Mouse (Mus musculus): ENCODE results near the gene Hoxa2. TPM values are rescaled to one million over a fixed set of nuclear protein-coding genes. Genes with fewer than 3 reads are reported as not detected.

Gene Hoxa2
- 0.63 TPM for polyA plus RNA-seq (2015; fragmentation: Illumina TruSeq; extraction: RNeasy Lipid Tissue Mini Kit (QIAGEN cat#74804); ENCODE audit: insufficient read depth, low read depth, low replicate concordance)

DNA sequence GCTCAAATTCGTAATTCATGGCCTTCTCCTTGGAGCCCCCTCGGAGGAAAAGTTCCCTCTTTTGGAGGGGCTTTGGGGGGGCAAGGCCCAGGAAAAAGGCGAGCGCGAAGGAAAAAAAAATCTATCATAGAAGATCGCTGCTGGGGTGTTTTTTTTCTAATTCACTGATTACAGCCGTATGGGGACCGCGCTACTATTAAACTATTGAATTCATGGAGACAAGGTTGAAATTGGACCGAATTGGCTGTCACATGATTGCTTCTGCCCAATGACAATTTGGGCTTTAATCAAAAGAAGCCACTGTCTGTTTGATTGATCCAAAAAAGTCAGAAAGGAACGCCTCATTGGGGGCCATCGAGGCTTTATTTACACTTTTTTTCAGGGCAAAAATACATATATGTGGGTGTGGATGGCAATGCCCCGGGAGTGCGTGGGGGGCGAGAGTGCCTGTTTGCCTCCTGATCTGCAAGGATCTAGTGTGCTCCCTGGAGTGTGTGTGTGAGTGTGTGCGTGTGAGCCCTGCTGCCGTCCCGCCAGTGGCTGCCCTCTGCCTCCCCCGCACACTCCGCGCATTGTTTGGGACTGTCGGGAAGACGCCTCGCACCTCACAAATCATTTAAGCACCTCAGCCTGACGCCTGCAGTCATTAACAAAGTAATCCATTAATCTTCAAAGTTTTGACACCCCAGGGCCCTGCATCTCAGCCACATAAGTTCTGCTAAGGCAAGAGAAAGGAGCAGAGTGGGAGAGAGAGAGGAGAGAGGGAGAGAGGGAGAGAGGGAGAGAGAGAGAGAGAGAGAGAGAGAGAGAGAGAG lies at the start of gene Hoxa2:
Gene Hoxa2 (minus strand): TSS at position 206 of the 815 bp plus-strand sequence.

DNA sequence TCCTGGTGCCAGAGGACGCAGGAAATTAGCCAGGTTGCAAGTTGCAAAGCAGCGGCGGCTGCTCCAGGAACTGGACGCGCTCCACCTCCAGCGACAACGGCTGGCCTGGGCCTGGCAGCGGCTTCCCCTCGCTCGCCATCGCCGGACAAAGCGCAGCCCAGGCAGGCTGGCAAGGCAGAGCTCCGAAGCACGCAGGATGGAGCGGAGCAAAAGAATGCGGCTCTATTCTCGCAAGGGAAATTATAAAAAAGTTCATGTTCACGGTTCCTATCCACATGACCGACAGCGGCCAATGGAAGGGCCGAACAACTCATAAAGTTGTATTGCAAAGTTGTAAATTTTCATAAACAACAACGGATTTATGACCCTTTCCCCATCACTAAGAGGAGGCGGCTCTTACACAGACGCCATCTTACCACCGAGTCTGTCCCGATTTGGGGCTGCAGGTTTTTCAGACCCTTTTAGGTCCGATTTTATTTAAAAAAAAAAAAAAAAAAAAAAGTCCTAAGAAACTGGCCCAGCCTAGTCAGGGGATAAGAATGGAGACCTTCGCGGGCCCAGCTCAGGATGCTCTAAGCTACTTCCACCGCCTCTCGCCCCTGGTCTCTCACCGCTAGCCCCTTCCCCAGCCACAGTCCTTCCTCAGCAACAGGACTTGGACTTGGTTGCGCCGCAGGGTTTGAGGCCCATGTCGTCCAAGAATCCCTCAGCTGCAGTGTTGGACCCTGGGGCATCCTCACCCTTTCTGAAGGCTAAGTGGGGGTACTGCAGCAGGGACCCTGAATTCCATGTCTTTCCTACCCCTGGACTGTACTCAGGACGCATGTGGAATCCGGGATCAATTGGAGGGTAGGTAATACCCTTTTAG lies 48.7 kb upstream of the Hoxa2 start, which contains the start of the genes Hoxa3 and Gm28308:
Gene Hoxa3 (minus strand): TSS at position 218 of the 868 bp plus-strand sequence.
Gene Gm28308 (minus strand): TSS at position 221 of the 868 bp plus-strand sequence.

DNA sequence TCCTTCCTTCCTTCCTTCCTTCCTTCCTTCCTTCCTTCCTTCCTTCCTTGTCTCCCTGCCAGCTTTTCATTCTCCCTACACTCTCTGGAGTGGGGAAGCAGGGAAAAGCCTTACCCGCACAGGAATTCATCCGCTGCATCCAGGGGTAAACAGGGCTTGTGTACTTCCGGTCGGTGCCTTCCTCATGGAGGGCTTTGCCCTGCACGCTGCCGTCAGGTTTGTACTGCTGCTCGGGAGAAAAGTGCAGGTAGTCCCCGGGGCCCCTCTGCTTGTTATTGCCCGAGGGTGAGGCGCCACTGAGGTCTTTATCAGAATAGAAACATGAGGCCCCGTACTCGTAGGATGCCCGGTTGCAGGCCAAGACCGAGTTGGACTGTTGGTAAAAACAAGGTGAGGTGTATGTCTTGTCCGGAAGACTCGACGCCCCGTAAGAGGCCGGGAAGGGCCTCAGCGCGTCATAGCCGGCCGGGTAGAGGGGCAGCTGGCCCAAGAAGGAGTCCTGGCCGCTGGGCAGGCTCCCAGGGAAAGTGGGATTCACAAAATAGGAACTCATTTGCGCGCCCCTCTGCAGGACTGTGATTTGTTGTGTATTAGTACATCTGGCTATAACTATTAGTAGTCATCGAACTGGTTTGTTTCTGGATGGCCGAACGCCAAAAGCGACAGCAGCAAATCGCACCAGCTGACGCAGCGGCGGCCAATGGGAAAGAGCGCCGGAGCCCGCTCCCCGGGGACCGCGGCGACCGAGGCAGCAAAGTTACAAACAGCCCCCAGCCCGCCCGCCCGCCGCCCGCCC lies 43.6 kb upstream of the Hoxa2 start, which contains the start of gene Hoxa6:
Gene Hoxa6 (minus strand): TSS at position 651 of the 796 bp plus-strand sequence.

DNA sequence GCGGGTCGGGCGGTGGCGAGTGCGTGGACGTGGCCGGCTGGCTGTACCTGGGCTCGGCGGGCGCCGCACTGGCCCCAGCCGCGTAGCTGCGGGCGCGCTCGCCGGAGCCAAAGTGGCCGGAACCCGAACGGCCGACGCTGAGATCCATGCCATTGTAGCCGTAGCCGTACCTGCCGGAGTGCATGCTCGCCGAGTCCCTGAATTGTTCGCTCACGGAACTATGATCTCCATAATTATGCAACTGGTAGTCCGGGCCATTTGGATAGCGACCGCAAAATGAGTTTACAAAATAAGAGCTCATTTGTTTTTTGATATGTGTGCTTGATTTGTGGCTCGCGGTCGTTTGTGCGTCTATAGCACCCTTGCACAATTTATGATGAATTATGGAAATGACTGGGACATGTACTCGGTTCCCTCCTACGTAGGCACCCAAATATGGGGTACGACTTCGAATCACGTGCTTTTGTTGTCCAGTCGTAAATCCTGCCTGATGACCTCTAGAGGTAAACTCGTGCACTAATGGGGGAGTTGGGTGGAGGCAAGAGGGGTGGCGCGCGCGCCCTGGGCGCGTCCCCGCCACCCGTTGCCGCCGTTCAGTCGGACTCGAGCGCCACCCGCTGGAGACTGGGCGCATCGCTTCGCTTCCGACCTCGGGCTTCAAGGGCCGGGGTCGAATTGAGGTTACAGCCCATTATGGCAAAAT lies 39.6 kb upstream of the Hoxa2 start, which contains the start of gene Hoxa5:
Gene Hoxa5 (minus strand): TSS at position 538 of the 703 bp plus-strand sequence.

DNA sequence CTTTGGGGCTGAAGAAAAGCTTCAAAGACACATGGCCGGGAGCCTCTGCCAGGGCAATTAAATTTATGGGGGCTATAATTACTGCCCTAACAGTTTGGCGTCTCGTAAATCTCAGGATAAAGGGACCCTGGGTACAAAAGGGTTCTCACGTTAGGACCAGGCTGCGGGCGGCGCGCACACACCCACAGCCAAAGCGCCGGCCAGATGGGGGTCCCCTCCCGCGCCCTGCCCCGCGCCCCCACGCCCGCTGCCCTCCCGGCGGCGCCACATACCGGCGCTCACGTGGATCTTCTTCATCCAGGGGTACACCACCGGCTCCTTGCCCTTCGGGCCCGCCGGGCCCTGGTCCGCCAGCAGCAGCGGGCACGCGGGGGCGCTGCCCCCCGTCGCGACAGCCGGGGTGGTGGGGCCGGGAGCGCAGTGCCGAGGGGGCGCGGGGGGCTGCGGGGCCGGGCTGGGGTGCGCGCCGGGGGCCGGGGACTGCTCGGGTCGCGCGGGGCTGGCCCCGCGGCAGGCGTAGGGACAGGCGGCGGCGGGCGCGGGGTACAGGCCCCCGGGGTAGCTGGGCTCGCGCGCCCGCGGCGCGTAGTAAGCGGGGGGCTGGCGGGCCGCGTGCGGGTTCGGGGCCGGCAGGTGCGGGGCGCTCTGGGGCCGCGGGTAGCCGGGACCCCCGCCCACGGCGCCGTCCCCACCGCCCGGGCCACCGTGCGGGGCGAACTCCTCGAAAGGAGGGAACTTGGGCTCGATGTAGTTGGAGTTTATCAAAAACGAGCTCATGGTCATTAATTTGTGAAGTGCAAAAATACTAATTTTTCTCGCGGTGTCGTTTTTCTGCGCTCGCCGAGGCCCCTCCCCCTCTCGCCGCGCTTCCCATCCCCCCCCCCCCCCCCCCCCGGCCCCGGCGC lies 26.5 kb upstream of the Hoxa2 start, which contains the start of gene Hoxa4:
Gene Hoxa4 (minus strand): TSS at position 848 of the 905 bp plus-strand sequence.

DNA sequence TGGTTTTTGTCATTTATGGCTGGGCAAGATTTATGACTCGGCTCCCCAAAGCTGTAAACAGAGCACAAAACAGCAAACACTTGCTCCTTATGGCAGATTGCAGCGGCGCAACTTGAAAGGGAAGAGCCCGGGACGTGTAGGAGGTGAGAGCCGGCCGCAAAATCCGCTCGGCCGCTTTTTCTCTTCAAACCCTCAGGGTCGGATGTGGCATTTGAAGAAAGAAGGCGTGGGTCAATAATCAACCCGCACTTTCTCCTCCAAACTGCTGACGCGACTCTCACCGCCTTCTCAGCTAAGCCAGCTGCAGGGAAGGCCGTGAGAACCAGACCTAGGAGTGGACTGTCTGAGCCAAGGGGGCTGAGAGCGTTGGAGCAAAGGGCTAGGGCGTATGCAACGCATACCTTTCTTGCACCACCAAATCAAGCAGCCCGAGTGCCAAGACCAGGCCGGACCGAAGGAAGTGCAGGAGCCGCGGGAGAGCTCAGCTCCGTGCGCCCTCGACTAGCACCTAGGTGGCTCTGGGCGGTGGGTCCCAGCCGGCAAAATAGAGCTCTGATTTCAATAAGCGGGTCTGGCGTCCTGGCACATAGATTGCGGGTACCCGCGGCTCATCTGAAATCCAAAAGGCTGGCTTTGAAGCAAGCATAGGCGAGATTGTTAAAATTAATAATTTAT lies 12.6 kb upstream of the Hoxa2 start, which contains the start of gene 5730596B20Rik:
Gene 5730596B20Rik (plus strand): TSS at position 438 of the 675 bp plus-strand sequence.

DNA sequence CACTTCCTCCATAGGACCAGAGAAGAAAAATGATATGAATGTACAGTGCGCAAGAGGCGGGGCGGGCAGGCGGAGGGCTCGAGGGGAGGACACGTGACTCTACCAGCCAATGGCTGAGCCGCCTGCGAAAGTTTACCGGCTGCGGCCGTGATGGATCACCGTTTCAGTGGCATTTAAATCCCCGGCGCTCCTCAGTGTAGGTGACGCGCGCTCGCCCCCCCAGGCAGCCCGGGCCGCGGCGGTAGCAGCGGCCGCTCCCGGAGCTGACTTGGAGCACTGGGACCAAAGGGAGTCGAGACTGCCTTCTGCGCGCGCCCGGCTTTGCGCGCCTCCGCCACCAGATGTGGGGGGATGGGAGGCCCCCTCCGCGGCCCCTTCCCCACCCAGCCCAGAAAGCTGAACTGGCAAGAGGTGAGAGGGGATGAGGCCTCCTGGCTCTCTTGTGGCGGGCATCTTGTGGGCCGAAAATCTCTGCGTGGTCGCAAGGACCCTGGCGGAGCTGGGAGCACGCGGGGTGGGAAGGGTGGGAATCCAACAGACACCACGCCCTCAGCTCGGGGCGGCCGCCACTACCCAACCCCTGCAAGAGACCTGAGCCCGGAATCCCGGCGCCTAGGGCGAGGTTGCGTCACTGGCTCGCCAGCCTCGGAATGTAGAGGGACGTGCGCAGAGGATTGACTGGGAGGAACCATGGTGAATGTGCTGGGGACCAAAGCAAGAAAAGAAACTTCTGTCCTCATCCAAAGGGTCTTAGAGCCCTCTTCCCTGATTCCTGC lies 6.2 kb downstream of the Hoxa2 start, which contains the start of gene Hoxa1:
Gene Hoxa1 (minus strand): TSS at position 42 of the 776 bp plus-strand sequence.

Other genes with a start within 250 kb of the Hoxa2 start
- 8.7 TPM for gene Skap2, start 152.3 kb downstream of the Hoxa2 start, polyA plus RNA-seq (2015; fragmentation: Illumina TruSeq; extraction: RNeasy Lipid Tissue Mini Kit (QIAGEN cat#74804); ENCODE audit: insufficient read depth, low read depth, low replicate concordance)
- not detected for gene Hoxa1, start 6.5 kb downstream of the Hoxa2 start, polyA plus RNA-seq (2015; fragmentation: Illumina TruSeq; extraction: RNeasy Lipid Tissue Mini Kit (QIAGEN cat#74804); ENCODE audit: insufficient read depth, low read depth, low replicate concordance)
- not detected for gene 5730596B20Rik, start 12.7 kb upstream of the Hoxa2 start, polyA plus RNA-seq (2015; fragmentation: Illumina TruSeq; extraction: RNeasy Lipid Tissue Mini Kit (QIAGEN cat#74804); ENCODE audit: insufficient read depth, low read depth, low replicate concordance)
- 1.6 TPM for gene Hoxa4, start 26.9 kb upstream of the Hoxa2 start, polyA plus RNA-seq (2015; fragmentation: Illumina TruSeq; extraction: RNeasy Lipid Tissue Mini Kit (QIAGEN cat#74804); ENCODE audit: insufficient read depth, low read depth, low replicate concordance)
- 2.8 TPM for gene Hoxa5, start 39.8 kb upstream of the Hoxa2 start, polyA plus RNA-seq (2015; fragmentation: Illumina TruSeq; extraction: RNeasy Lipid Tissue Mini Kit (QIAGEN cat#74804); ENCODE audit: insufficient read depth, low read depth, low replicate concordance)
- not detected for gene Hoxa6, start 43.9 kb upstream of the Hoxa2 start, polyA plus RNA-seq (2015; fragmentation: Illumina TruSeq; extraction: RNeasy Lipid Tissue Mini Kit (QIAGEN cat#74804); ENCODE audit: insufficient read depth, low read depth, low replicate concordance)
- gene Hoxa3, start 48.5 kb upstream of the Hoxa2 start, polyA plus RNA-seq (2015; fragmentation: Illumina TruSeq; extraction: RNeasy Lipid Tissue Mini Kit (QIAGEN cat#74804); ENCODE audit: insufficient read depth, low read depth, low replicate concordance), result 1.5 TPM
- gene Gm28308, start 48.5 kb upstream of the Hoxa2 start, polyA plus RNA-seq (2015; fragmentation: Illumina TruSeq; extraction: RNeasy Lipid Tissue Mini Kit (QIAGEN cat#74804); ENCODE audit: insufficient read depth, low read depth, low replicate concordance), result not detected
- gene Hoxa7, start 57.0 kb upstream of the Hoxa2 start, polyA plus RNA-seq (2015; fragmentation: Illumina TruSeq; extraction: RNeasy Lipid Tissue Mini Kit (QIAGEN cat#74804); ENCODE audit: insufficient read depth, low read depth, low replicate concordance), result 0.68 TPM
- gene Hoxa9, start 66.3 kb upstream of the Hoxa2 start, polyA plus RNA-seq (2015; fragmentation: Illumina TruSeq; extraction: RNeasy Lipid Tissue Mini Kit (QIAGEN cat#74804); ENCODE audit: insufficient read depth, low read depth, low replicate concordance), result not detected
- not detected for gene Hoxa10, start 76.0 kb upstream of the Hoxa2 start, polyA plus RNA-seq (2015; fragmentation: Illumina TruSeq; extraction: RNeasy Lipid Tissue Mini Kit (QIAGEN cat#74804); ENCODE audit: insufficient read depth, low read depth, low replicate concordance)
- not detected for gene Hoxa11, start 81.0 kb upstream of the Hoxa2 start, polyA plus RNA-seq (2015; fragmentation: Illumina TruSeq; extraction: RNeasy Lipid Tissue Mini Kit (QIAGEN cat#74804); ENCODE audit: insufficient read depth, low read depth, low replicate concordance)
- gene Hoxa13, start 96.0 kb upstream of the Hoxa2 start, polyA plus RNA-seq (2015; fragmentation: Illumina TruSeq; extraction: RNeasy Lipid Tissue Mini Kit (QIAGEN cat#74804); ENCODE audit: insufficient read depth, low read depth, low replicate concordance), result not detected
- gene Evx1, start 148.7 kb upstream of the Hoxa2 start, polyA plus RNA-seq (2015; fragmentation: Illumina TruSeq; extraction: RNeasy Lipid Tissue Mini Kit (QIAGEN cat#74804); ENCODE audit: insufficient read depth, low read depth, low replicate concordance), result not detected